Mouse (Mus musculus): Measurements from ENCODE around the gene Cox20.

Gene Cox20

DNA sequence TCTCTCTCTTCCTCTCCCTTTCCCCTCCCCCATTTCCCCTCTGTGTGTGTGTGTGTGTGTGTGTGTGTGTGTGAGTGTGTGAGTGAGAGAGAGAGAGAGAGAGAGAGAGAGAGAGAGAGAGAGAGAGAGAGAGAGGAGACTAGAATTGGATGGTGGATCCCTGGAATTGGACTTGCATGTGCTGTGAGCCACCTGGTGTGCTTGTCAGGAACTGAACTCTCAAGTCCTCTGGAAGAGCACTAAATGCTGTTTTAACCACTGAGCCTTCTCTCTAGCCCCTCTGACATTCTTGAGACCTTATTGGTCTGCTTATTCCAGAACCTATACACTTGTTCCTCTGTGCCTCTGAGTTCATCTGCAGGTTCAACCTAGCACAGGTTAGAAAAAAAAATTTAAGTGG lies 32.7 kb downstream of the Cox20 start:
- no peak for DNase-seq (ENCODE audit: extremely low spot score)

DNA sequence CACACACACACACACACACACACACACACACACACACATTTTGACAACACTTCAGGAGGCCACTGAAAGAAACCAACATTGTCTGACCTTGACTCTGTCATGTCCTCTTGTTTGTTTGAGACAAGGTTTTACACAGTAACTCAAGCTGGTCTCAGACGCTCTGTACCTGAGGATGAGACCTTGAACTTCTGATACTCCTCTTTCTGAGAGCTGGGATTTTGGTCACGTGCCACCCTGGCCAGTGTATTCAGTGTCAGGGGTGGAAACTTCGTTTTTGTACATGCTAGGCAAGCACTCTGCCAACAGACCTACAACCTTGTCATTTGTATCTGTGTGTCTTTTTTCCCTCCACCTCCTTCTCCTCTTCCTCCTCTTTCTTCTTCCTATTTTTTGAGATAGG lies 35.6 kb downstream of the Cox20 start:
- DNase-seq (ENCODE audit: extremely low spot score): no peak

DNA sequence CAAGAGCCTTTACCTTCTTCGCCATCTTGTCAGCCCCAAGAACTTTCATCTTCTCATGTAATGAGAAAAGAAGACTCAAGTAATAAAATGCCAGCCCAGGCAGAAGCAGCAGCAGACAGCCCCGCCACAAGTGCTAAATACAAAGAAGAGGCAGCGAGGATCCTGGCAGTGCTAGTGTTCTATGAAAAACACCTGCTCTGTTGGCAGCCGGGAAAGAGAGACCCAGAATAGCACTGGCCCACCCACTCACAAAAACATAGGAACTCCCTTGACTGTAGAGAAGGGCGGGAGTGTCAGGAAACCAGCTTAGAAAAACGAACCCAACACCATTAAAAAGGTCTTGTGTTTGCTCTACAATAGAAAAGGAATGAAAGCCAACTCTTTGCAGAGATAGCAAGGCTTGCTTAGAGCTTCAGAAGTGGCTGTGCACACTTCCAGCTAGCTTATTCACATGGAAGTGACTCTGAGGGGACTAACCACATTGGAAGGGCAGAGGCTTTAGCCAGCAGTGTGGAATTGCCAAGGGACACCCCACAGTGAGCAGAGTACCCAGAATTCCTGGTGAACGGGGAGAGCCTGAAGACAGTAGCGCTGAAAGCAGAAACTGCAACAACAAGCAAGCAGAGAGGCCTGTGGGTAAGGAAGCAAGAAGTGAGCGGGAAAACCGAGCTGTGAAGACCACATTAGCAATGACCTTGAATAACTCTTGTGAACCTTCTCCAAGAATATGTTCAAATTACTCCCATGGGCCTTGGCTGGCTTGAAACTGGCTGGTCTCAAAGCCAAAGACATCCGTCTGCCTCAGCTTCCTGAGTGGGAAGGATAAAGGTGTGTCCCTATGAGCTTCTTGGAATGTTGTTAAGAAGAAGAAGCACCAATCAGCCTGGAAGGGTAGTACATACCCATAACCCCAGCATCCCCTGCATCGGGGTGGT lies 39.1 kb downstream of the Cox20 start:
- no peak for DNase-seq (ENCODE audit: extremely low spot score)

DNA sequence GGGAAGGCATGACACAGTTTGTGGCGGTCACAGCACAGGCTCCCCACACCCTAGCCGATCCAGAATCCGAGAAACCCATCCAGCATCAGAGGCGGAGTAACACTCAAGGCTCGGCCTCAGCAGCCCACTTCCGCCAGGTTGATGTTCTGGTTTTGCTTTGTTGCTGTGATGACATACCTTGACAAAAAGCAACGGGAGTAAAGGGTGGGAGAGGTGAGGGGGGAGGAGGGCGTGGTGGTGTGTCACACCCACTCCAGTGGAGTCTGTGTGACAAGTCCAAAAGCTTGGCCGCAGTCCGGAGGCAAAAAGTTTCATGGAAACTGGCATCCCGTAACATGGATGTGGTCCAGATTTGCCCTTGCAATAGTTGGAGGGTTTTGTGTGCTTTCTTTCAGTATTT lies 41.3 kb downstream of the Cox20 start:
- no peak for DNase-seq (ENCODE audit: extremely low spot score)

DNA sequence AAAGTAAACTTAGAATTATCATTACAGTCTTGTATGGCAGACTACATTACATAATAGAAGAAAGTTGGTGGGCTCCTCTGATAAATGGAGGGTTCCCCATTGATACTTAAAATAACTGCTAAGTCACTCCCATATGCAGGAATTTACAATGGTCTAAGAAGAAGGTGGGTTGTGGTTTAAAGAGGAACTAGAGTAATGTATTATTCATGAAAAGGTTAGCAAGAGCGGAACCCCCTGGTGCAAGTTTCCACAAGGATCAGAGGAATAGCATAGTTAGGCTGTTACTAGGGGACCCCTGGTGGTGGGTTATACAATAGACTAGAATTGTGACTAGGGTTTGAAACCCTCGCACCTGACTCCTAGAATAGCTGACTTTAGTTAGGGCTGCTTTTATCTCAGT lies 41.8 kb downstream of the Cox20 start:
- DNase-seq (ENCODE audit: extremely low spot score): no peak

DNA sequence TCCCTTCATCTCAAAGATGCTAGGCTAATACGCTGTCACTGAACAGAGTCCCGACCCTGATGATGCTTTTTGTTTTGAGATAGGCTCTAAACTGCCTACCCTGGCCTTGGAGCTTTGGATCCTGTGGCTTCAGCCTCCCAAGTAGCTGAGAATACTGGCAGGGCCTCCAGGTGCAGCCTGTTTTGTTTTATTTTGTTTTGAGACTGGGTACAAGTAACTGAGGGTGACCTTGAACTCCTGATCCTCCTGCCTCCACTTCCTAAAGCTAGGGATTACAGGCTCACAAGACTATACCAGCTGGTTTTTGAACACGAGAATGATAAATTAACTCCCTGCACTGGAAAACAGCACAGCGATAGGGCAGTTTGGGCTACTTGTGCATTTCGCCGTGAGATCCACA lies 46.2 kb downstream of the Cox20 start:
- DNase-seq (ENCODE audit: extremely low spot score): no peak

DNA sequence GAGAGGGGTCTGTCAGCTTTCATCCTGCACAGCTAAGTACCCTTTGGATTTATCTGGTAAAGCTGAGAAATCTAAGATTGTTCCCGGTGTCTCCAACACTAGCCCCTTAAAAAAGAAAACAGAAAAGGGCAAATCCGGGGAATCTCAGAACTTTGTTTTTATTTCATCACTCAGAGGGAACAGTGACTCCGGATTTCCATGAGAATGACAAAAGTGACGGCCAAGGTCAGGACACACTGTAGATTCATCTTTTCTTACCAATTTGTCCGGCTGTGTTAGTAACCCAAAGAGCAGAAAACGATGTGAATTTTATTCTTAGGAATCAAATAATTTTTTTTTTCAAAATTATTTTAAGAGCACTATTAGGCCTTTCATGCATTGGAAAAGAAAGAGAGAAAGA lies 49.2 kb downstream of the Cox20 start:
- no peak for DNase-seq (ENCODE audit: extremely low spot score)

DNA sequence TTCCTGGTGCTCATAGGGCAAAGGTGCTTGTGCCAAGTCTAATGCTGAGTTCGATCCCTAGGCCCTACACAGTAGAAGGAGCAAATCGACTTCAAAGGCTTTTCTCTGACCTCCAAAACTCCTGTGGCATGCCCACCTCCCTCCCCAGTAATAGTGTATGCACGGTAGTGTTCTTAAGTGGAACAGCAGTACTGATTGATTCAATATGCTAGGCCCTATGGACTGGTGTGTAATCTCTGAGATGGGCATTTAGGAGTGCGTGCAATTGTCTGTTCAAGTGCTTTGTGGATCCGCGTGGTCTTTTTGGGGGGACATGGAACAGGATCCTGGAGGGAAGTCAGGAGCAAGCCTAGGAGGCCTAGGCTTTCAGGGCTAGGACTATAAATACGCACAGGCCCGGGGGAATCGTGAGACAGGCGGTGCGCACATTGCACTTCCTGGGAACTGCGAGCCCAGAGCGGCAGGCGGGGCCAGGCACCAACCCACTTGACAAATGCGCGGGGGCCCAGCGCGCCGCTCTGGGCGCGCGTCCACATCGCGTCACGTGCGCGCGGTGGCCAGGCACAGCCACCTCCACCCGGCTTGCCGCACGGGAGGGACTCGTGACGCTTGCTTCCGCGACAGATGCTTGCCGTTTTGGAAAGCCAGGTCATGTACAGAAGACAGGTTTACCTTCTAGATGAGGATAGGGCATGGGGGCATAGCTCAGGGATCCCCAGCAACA lies 49.8 kb downstream of the Cox20 start:
- peak; percentile 83 for DNase-seq (ENCODE audit: extremely low spot score)

DNA sequence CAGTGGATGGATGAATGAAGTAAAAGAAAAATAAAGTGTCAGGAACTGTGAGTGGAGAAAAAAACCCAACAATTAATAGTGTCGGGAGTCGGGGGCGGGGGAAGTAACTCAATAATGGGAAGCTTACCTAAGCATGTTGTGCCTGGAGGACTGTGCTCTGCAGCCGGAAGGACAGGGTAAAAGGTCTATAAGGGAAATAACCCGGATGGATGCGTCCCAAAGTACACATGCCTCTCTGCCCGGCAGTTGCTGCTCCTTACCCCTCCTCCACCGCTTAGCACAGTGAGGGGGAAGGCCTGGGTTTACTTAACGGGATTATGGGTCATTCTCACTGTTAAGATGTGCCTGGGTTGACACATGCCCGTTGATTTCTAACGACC lies 50.3 kb downstream of the Cox20 start:
- peak; percentile 59 for DNase-seq (ENCODE audit: extremely low spot score)

Data from embryo, embryonic 9.5 days (tissue).